Mouse (Mus musculus) cortical plate, adult 2 months (tissue): ENCODE data around the gene Tcta.
"Not testable (repeated sequence)": the region's sequence is repeated elsewhere in the genome, so short reads cannot be mapped to it uniquely, and the experiment has no call there.

Experiments
- CTCF ChIP-seq: fragments of 200-500 bp; IDR thresholded peaks from 2 replicates; pipeline ENCODE4 v1.5.1; 2011; ENCODE audit warnings: mild to moderate bottlenecking, control low read depth, low read length; ENCODE audit not compliant: insufficient read depth; ENCODE audit errors: extremely low read depth
- POLR2A ChIP-seq: fragments of 200-500 bp; IDR thresholded peaks from 2 replicates; pipeline ENCODE4 v1.6.1; 2011; ENCODE audit warnings: mild to moderate bottlenecking, low read length, control low read depth; ENCODE audit not compliant: insufficient read depth; ENCODE audit errors: extremely low read depth

- not testable (repeated sequence) for TF ChIP-seq CTCF, POLR2A
Measured at GRCm38 (mm10) chr9:108287526-108288238, 18.3 kb downstream of the Tcta start.
